ENCODE assay signal across 11 mouse cellular contexts in the genomic region with DNA sequence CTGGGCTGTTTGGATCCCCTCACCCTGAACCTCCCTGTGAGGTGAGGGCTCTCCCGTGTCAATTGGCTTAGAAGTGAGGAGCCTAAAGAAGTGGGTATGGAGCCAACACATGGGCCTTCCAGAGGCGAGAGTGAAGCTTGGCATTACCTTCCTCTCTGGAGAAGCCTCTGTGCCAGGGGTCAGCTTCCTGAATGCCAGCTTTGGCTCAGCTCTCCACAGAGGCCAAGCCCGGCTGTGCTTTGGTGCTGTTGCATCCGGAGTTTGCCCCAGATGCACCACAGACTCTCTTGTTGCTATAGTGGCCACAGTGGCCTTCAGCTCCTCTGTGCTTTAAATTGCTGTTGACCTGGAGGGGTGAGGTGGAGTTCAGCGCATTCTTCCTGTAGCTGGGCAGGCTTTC.
A peak's percentile ranks its signal among the peaks of the same experiment; 100 is the strongest.
DNase-seq lines count a peak whose midpoint lies in the region; ATAC-seq lines count a peak whose summit lies in the region.
"Had no signal": no experiment of that assay in that cellular context is flagged by ENCODE, and none has a peak within 500 bp of the region (broad histone marks: within the 10 kb centered on the region; RNA-seq: fewer than 3 reads in every experiment).

No protein-coding gene starts in this region.

- H3K4me1 ChIP-seq in hindbrain, embryonic 14.5 days (replicated peaks; ENCODE audit: control insufficient read depth, insufficient read depth, low read length) = 0 out of 2 replicates have a peak, but pooled peaks cover 9% of the 10 kb centered on the region
- no peaks in the 10 kb centered on the region for H3K4me1 ChIP-seq in hindbrain, embryonic 11.5 days (replicated peaks; ENCODE audit: control insufficient read depth, insufficient read depth, low read length)

- H3K36me3 ChIP-seq in hindbrain, embryonic 14.5 days (replicated peaks; ENCODE audit: control insufficient read depth, insufficient read depth) = no peaks in the 10 kb centered on the region
- no peaks in the 10 kb centered on the region for H3K36me3 ChIP-seq in hindbrain, embryonic 11.5 days (ENCODE audit: control insufficient read depth, insufficient read depth, low read length)
- H3K36me3 ChIP-seq: neural tube, embryonic 12.5 days had no signal

- no peak overlapping the region for H3K4me2 ChIP-seq in hindbrain, embryonic 14.5 days (replicated peaks)
- H3K4me2 ChIP-seq in hindbrain, embryonic 11.5 days (replicated peaks; ENCODE audit: low read depth, low read length) = no peak overlapping the region
- H3K4me2 ChIP-seq: liver, embryonic 12.5 days; neural tube, embryonic 12.5 days had no signal

- H3K9me3 ChIP-seq in hindbrain, embryonic 14.5 days (ENCODE audit: control insufficient read depth, low read length) = no peaks in the 10 kb centered on the region
- H3K9me3 ChIP-seq in hindbrain, embryonic 11.5 days (ENCODE audit: control insufficient read depth, low read length) = no peaks in the 10 kb centered on the region
- H3K9me3 ChIP-seq: liver, embryonic 12.5 days; megakaryocyte, embryonic 14.5 days; neural tube, embryonic 12.5 days had no signal

- WGBS in hindbrain, embryonic 14.5 days = 67% methylated on average over 5 of the region's 5 CpGs
- 85% methylated on average over 5 of the region's 5 CpGs for WGBS in hindbrain, embryonic 11.5 days

- H3K27me3 ChIP-seq in hindbrain, embryonic 14.5 days (ENCODE audit: control insufficient read depth, insufficient read depth, low read length) = no peaks in the 10 kb centered on the region
- H3K27me3 ChIP-seq in hindbrain, embryonic 11.5 days (ENCODE audit: control insufficient read depth, insufficient read depth, low read length) = no peaks in the 10 kb centered on the region
- H3K27me3 ChIP-seq: liver, embryonic 12.5 days; megakaryocyte, embryonic 14.5 days; neural tube, embryonic 12.5 days had no signal

- no peak overlapping the region for H3K27ac ChIP-seq in hindbrain, embryonic 14.5 days
- H3K27ac ChIP-seq in hindbrain, embryonic 11.5 days (ENCODE audit: low read depth, low read length) = no peak overlapping the region
- H3K27ac ChIP-seq: liver, embryonic 12.5 days; neural tube, embryonic 12.5 days had no signal

- no peak overlapping the region for H3K9ac ChIP-seq in hindbrain, embryonic 14.5 days
- H3K9ac ChIP-seq in hindbrain, embryonic 11.5 days (ENCODE audit: low read depth, low read length) = no peak overlapping the region
- H3K9ac ChIP-seq: liver, embryonic 12.5 days; neural tube, embryonic 12.5 days had no signal

- peak; percentile 33 for DNase-seq in adrenal gland, adult 2 months
- no peak for DNase-seq in adrenal gland, postnatal 25 days
- DNase-seq in hindbrain, embryonic 14.5 days (ENCODE audit: low spot score) = peak; percentile 47
- DNase-seq in hindbrain, embryonic 11.5 days (ENCODE audit: low spot score) = no peak
- DNase-seq in ovary, postnatal 36 days (ENCODE audit: low spot score) = peak; percentile 44
- DNase-seq in ovary, postnatal 14 days (ENCODE audit: low spot score) = no peak
- DNase-seq in skeletal muscle tissue, adult 2 months (ENCODE audit: low read depth, low spot score) = peak; percentile 38
- no peak for DNase-seq in cerebellum, adult 9-11 months

- H3K4me3 ChIP-seq in hindbrain, embryonic 14.5 days (replicated peaks; ENCODE audit: low read length) = no peak overlapping the region
- no peak overlapping the region for H3K4me3 ChIP-seq in hindbrain, embryonic 11.5 days (ENCODE audit: low read depth, low read length)
- H3K4me3 ChIP-seq: liver, embryonic 12.5 days; megakaryocyte, embryonic 14.5 days; neural tube, embryonic 12.5 days had no signal

- ATAC-seq in hindbrain, embryonic 14.5 days (ENCODE audit: low FRiP score) = peak; percentile 49; the same call in 1 of the 2 replicates
- no peak for ATAC-seq in hindbrain, embryonic 11.5 days (ENCODE audit: low FRiP score)
- ATAC-seq: liver, embryonic 12.5 days had no signal

Comparison
In these comparisons a context has a peak if more than half of its experiments do, and no peak if none do; other contexts are left out.
1. DNase-seq: peak in adrenal gland, adult 2 months (single experiment), hindbrain, embryonic 14.5 days (single experiment), ovary, postnatal 36 days (single experiment) and skeletal muscle tissue, adult 2 months (single experiment); none in adrenal gland, postnatal 25 days (single experiment), hindbrain, embryonic 11.5 days (single experiment), ovary, postnatal 14 days (single experiment) and cerebellum, adult 9-11 months (single experiment).